In genomic region chr5:32280066-32280465, GRCm38 (mm10) we compare ENCODE assay signal across 24 mouse cellular contexts. TPM values are rescaled to one million over a fixed set of nuclear protein-coding genes. Genes with fewer than 3 reads are reported as not detected.
DNase-seq lines count a peak whose midpoint lies in the region; ATAC-seq and TF ChIP-seq lines count a peak whose summit lies in the region.
"Had no signal": no experiment of that assay in that cellular context is flagged by ENCODE, and none has a peak within 500 bp of the region (broad histone marks: within the 10 kb centered on the region; RNA-seq: fewer than 3 reads in every experiment).

No protein-coding gene starts in this region.

- WGBS in forebrain, embryonic 14.5 days, result 61% methylated on average over 3 of the region's 3 CpGs
- 82% methylated on average over 3 of the region's 3 CpGs for WGBS in forebrain, embryonic 10.5 days
- WGBS in limb, embryonic 14.5 days, result 30% methylated on average over 3 of the region's 3 CpGs
- 62% methylated on average over 3 of the region's 3 CpGs for WGBS in limb, embryonic 10.5 days
- 28% methylated on average over 3 of the region's 3 CpGs for WGBS in neural tube, embryonic 13.5 days

- H3K4me1 ChIP-seq in forebrain, embryonic 14.5 days (ENCODE audit: control insufficient read depth, insufficient read depth, low read length), result peaks cover 7% of the 10 kb centered on the region; the same call in 1 of the 2 replicates
- H3K4me1 ChIP-seq in forebrain, embryonic 10.5 days, result peaks cover 15% of the 10 kb centered on the region
- H3K4me1 ChIP-seq in limb, embryonic 14.5 days (ENCODE audit: control insufficient read depth, insufficient read depth, low read length), result no peaks in the 10 kb centered on the region
- peaks cover 12% of the 10 kb centered on the region; the same call in 1 of the 2 replicates for H3K4me1 ChIP-seq in limb, embryonic 10.5 days
- H3K4me1 ChIP-seq in neural tube, embryonic 13.5 days (replicated peaks), result peaks cover 32% of the 10 kb centered on the region

- H3K27ac ChIP-seq in forebrain, embryonic 14.5 days (ENCODE audit: low read depth, low read length), result no peak overlapping the region
- H3K27ac ChIP-seq in forebrain, embryonic 10.5 days, result no peak overlapping the region
- no peak overlapping the region for H3K27ac ChIP-seq in limb, embryonic 14.5 days (replicated peaks; ENCODE audit: low read depth, low read length)
- H3K27ac ChIP-seq in limb, embryonic 10.5 days, result no peak overlapping the region
- H3K27ac ChIP-seq in neural tube, embryonic 13.5 days (replicated peaks), result peak overlapping the region; percentile 64
- H3K27ac ChIP-seq: forebrain, embryonic 15.5 days; heart, adult 2 months; heart, embryonic 10.5 days; heart, embryonic 13.5 days; hindbrain, embryonic 12.5 days; hindbrain, embryonic 15.5 days had no signal

- no peaks in the 10 kb centered on the region for H3K27me3 ChIP-seq in forebrain, embryonic 14.5 days (replicated peaks; ENCODE audit: control insufficient read depth, insufficient read depth, low read length)
- no peaks in the 10 kb centered on the region; the same call in 1 of the 2 replicates for H3K27me3 ChIP-seq in forebrain, embryonic 10.5 days (ENCODE audit: poor library complexity, severe bottlenecking)
- H3K27me3 ChIP-seq in limb, embryonic 14.5 days (ENCODE audit: control insufficient read depth, insufficient read depth, low read length), result no peaks in the 10 kb centered on the region
- H3K27me3 ChIP-seq in limb, embryonic 10.5 days (ENCODE audit: low read depth, poor library complexity, severe bottlenecking), result no peaks in the 10 kb centered on the region
- H3K27me3 ChIP-seq in neural tube, embryonic 13.5 days, result no peaks in the 10 kb centered on the region
- H3K27me3 ChIP-seq: CH12.LX; forebrain, embryonic 15.5 days; heart, embryonic 13.5 days; hindbrain, embryonic 12.5 days; hindbrain, embryonic 15.5 days had no signal

- no peaks in the 10 kb centered on the region for H3K9me3 ChIP-seq in forebrain, embryonic 14.5 days (replicated peaks; ENCODE audit: control insufficient read depth, low read length)
- H3K9me3 ChIP-seq in forebrain, embryonic 10.5 days, result no peaks in the 10 kb centered on the region
- no peaks in the 10 kb centered on the region for H3K9me3 ChIP-seq in limb, embryonic 14.5 days (ENCODE audit: control insufficient read depth, low read length)
- no peaks in the 10 kb centered on the region for H3K9me3 ChIP-seq in limb, embryonic 10.5 days (replicated peaks)
- no peaks in the 10 kb centered on the region for H3K9me3 ChIP-seq in neural tube, embryonic 13.5 days
- H3K9me3 ChIP-seq: forebrain, embryonic 15.5 days; G1E; heart, embryonic 10.5 days; heart, embryonic 13.5 days; hindbrain, embryonic 12.5 days; hindbrain, embryonic 15.5 days had no signal

- TF ChIP-seq POLR2A in limb, embryonic 14.5 days (IDR thresholded peaks at IDR 0.05; ENCODE audit: borderline replicate concordance, extremely low read depth, insufficient read depth, insufficient read length), result no peak

- no peak overlapping the region for H3K4me3 ChIP-seq in forebrain, embryonic 14.5 days (ENCODE audit: low read depth, low read length)
- H3K4me3 ChIP-seq in forebrain, embryonic 10.5 days, result no peak overlapping the region
- H3K4me3 ChIP-seq in limb, embryonic 14.5 days (replicated peaks; ENCODE audit: low read length), result no peak overlapping the region
- no peak overlapping the region for H3K4me3 ChIP-seq in limb, embryonic 10.5 days
- no peak overlapping the region for H3K4me3 ChIP-seq in neural tube, embryonic 13.5 days
- H3K4me3 ChIP-seq: forebrain, embryonic 15.5 days; heart, adult 2 months; heart, embryonic 10.5 days; heart, embryonic 13.5 days; hindbrain, embryonic 12.5 days; hindbrain, embryonic 15.5 days had no signal

- no peak overlapping the region for H3K9ac ChIP-seq in forebrain, embryonic 14.5 days (ENCODE audit: low read length)
- no peak overlapping the region for H3K9ac ChIP-seq in limb, embryonic 14.5 days (ENCODE audit: low read depth, low read length, severe bottlenecking)
- H3K9ac ChIP-seq in neural tube, embryonic 13.5 days, result no peak overlapping the region
- H3K9ac ChIP-seq: forebrain, embryonic 15.5 days; heart, embryonic 13.5 days; hindbrain, embryonic 12.5 days; hindbrain, embryonic 15.5 days had no signal

- H3K36me3 ChIP-seq in forebrain, embryonic 14.5 days (ENCODE audit: control insufficient read depth, insufficient read depth, low read length), result no peaks in the 10 kb centered on the region
- H3K36me3 ChIP-seq in forebrain, embryonic 10.5 days (replicated peaks), result no peaks in the 10 kb centered on the region
- H3K36me3 ChIP-seq in limb, embryonic 14.5 days (ENCODE audit: control insufficient read depth, insufficient read depth, low read length), result no peaks in the 10 kb centered on the region
- no peaks in the 10 kb centered on the region for H3K36me3 ChIP-seq in limb, embryonic 10.5 days
- no peaks in the 10 kb centered on the region for H3K36me3 ChIP-seq in neural tube, embryonic 13.5 days
- H3K36me3 ChIP-seq: forebrain, embryonic 15.5 days; G1E; heart, embryonic 10.5 days; heart, embryonic 13.5 days; hindbrain, embryonic 12.5 days; hindbrain, embryonic 15.5 days had no signal

- ATAC-seq in forebrain, embryonic 14.5 days, result no peak
- ATAC-seq in limb, embryonic 14.5 days (ENCODE audit: low FRiP score, low read depth), result no peak
- no peak for ATAC-seq in neural tube, embryonic 13.5 days (ENCODE audit: low read depth)
- ATAC-seq: forebrain, embryonic 15.5 days had no signal

- DNase-seq in forebrain, embryonic 14.5 days (ENCODE audit: low spot score), result peak; percentile 19
- DNase-seq in forebrain, embryonic 10.5 days (ENCODE audit: extremely low spot score, low spot score), result no peak
- peak; percentile 51 for DNase-seq in limb, embryonic 14.5 days (ENCODE audit: low spot score)
- no peak for DNase-seq in limb, embryonic 10.5 days (ENCODE audit: low spot score)
- DNase-seq in neural tube, embryonic 10.5 days (ENCODE audit: extremely low spot score, low spot score), result no peak
- DNase-seq in adrenal gland, postnatal 10 days, result no peak
- DNase-seq: adrenal gland, adult 2 months; adrenal gland, postnatal 25 days; B cell, adult 2 months; cerebellum, adult 11 months; cerebellum, adult 2 months; gastrocnemius, postnatal 25 days; heart, adult 2 months; heart, postnatal 14 days; heart, postnatal 4 days had no signal

- no peak overlapping the region for H3K4me2 ChIP-seq in forebrain, embryonic 14.5 days (ENCODE audit: low read length)
- no peak overlapping the region for H3K4me2 ChIP-seq in limb, embryonic 14.5 days (replicated peaks; ENCODE audit: low read depth, low read length, severe bottlenecking)
- no peak overlapping the region for H3K4me2 ChIP-seq in neural tube, embryonic 13.5 days
- H3K4me2 ChIP-seq: forebrain, embryonic 15.5 days; heart, embryonic 13.5 days; hindbrain, embryonic 12.5 days; hindbrain, embryonic 15.5 days had no signal

RNA-seq across cellular contexts. Expression of gene Plb1, which starts 47.6 kb away (rescaled TPM):
- 0.09 TPM in 1 of 2 replicates, not detected in the other for polyA plus RNA-seq in forebrain, embryonic 14.5 days (2014; fragmentation: Nextera tagmentation; extraction: Ambion mirVana)
- polyA plus RNA-seq in forebrain, embryonic 10.5 days (2016; fragmentation: Nextera tagmentation; extraction: Ambion mirVana), result 0.38 TPM in 1 of 2 replicates, not detected in the other
- polyA plus RNA-seq in limb, embryonic 14.5 days (2012; rRNA removed), result 1.5 TPM in 2 replicates
- 1.1 and 1.3 TPM in 2 replicates for polyA plus RNA-seq in limb, embryonic 14.5 days (2014; fragmentation: Nextera tagmentation; extraction: Ambion mirVana)
- 0.15 TPM in 1 of 2 replicates, not detected in the other for polyA plus RNA-seq in limb, embryonic 10.5 days (2016; fragmentation: Nextera tagmentation; extraction: Ambion mirVana)
- not detected in 2 replicates for polyA plus RNA-seq in neural tube, embryonic 13.5 days (2015; fragmentation: Nextera tagmentation; extraction: Ambion mirVana)
- under 1 TPM; 0.15 TPM for total RNA-seq in adrenal gland, postnatal 10 days (2021)
- total RNA-seq: adrenal gland, adult 2 months; adrenal gland, postnatal 25 days had no signal
- polyA plus RNA-seq: embryonic facial prominence, embryonic 11.5 days; forebrain, embryonic 15.5 days; G1E; hindbrain, embryonic 15.5 days had no signal

Comparison
In these comparisons a context has a peak if more than half of its experiments do, and no peak if none do; other contexts are left out.
1. DNase-seq: peak in forebrain, embryonic 14.5 days (single experiment) and limb, embryonic 14.5 days (single experiment); none in forebrain, embryonic 10.5 days (single experiment), limb, embryonic 10.5 days (single experiment), neural tube, embryonic 10.5 days (single experiment) and adrenal gland, postnatal 10 days (single experiment).